Mouse (Mus musculus) lung, postnatal 0 days (tissue): ENCODE measurements at regions not wholly inside any gene's neighbourhood (a gene's known extent, or its start where the extent isn't known, plus 50 kb on each side); places are given as distances from the start of the nearest gene placed in this dataset.

Source experiments
- ATAC-seq: fragments of 200-750 bp; cut with Nextera tagmentation; 2 replicates; pipeline ENCODE4 v1.8.0; 2017; ENCODE audit warnings: moderate library complexity
- DNase-seq: peaks from one replicate; pipeline ENCODE4 v3.0.0-alpha.2; 2016; ENCODE audit warnings: low spot score
- H3K27ac ChIP-seq: fragments of 300-500 bp; sonication (generic); 2 replicates; pipeline ENCODE4 v1.5.1; 2014; ENCODE audit warnings: antibody characterized with exemption, mild to moderate bottlenecking, low read length, mixed read lengths
- H3K27me3 ChIP-seq: fragments of 300-500 bp; sonication (generic); replicated peaks from 2 replicates; pipeline ENCODE4 v1.6.1; 2014; ENCODE audit warnings: low read length, mixed read lengths; ENCODE audit not compliant: insufficient read depth
- H3K36me3 ChIP-seq: fragments of 300-500 bp; sonication (generic); 2 replicates; pipeline ENCODE4 v1.6.1; 2014; ENCODE audit warnings: low read length, mixed read lengths; ENCODE audit not compliant: insufficient read depth
- H3K4me1 ChIP-seq: fragments of 300-500 bp; sonication (generic); 2 replicates; pipeline ENCODE4 v1.6.1; 2014; ENCODE audit warnings: antibody characterized with exemption, low read depth, low read length, mixed read lengths; ENCODE audit not compliant: insufficient read depth
- H3K4me2 ChIP-seq: fragments of 300-500 bp; sonication (generic); replicated peaks from 2 replicates; pipeline ENCODE4 v1.6.1; 2014; ENCODE audit warnings: low read depth, mild to moderate bottlenecking, low read length, moderate library complexity, mixed read lengths
- H3K4me3 ChIP-seq: fragments of 300-500 bp; sonication (generic); 2 replicates; pipeline ENCODE4 v1.5.1; 2014; ENCODE audit warnings: low read depth, low read length
- H3K9ac ChIP-seq: fragments of 300-500 bp; sonication (generic); replicated peaks from 2 replicates; pipeline ENCODE4 v1.6.1; 2014; ENCODE audit warnings: low read depth, mild to moderate bottlenecking
- H3K9me3 ChIP-seq: fragments of 300-500 bp; sonication (generic); 2 replicates; pipeline ENCODE4 v1.6.1; 2016; ENCODE audit warnings: low read length, mixed read lengths
- CTCF ChIP-seq: IDR thresholded peaks from 2 replicates; pipeline ENCODE4 v1.5.1; 2016; ENCODE audit warnings: antibody characterized with exemption, mild to moderate bottlenecking
- EP300 ChIP-seq: IDR thresholded peaks from 2 replicates; pipeline ENCODE4 v1.6.1; 2016; ENCODE audit warnings: antibody characterized with exemption, mild to moderate bottlenecking, control low read depth
- WGBS: fragments of 180-500 bp; shearing (Covaris S2); extraction: QIAGEN DNeasy Blood & Tissue Kit; methylation state at CpG from one replicate; pipeline ENCODE4 v1.1.7; 2014; 5-methylcytosine and 5-hydroxymethylcytosine counted together

GRCm38 (mm10) chr2:92770098-92770497 is 144.8 kb upstream of the Syt13 start:
- 76% methylated on average over 5 of the region's 5 CpGs for WGBS

DNA sequence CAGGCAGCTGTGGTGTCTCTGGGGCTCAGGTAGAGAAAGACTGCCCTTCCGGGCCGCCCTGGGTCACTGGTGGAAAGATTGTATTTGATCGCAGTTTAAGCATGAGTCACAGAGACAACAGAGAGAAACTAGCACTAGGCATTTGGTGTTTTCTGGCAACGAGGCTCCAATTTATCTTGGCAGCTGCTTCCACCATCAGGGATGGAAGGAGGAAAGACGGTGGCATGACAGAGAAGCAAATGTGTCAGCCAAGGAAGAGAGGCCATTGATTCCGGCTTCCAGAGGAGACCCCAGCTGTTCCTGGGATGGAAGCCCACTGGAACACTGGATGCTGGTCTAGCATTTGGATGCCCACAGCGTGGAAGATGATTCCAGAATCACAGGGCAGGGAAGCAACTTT is 142.3 kb upstream of the Syt13 start:
- no peak overlapping the region for H3K4me2 ChIP-seq
- no peak overlapping the region for H3K9ac ChIP-seq
- no peaks in the 10 kb centered on the region for H3K4me1 ChIP-seq
- DNase-seq: no peak
- H3K27ac ChIP-seq: no peak overlapping the region
- no peak for ATAC-seq
- TF ChIP-seq EP300 (no peak), CTCF (no peak)
- 63% methylated on average over 7 of the region's 7 CpGs for WGBS
- H3K4me3 ChIP-seq: no peak overlapping the region
- H3K9me3 ChIP-seq: no peaks in the 10 kb centered on the region
- H3K27me3 ChIP-seq: no peaks in the 10 kb centered on the region
- H3K36me3 ChIP-seq: no peaks in the 10 kb centered on the region

More at GRCm38 (mm10) chr2:92770098-92770497, 144.8 kb upstream of the Syt13 start:
- no peak overlapping the region for H3K27ac ChIP-seq
- TF ChIP-seq EP300 (no peak), CTCF (no peak)
- no peak overlapping the region for H3K4me2 ChIP-seq
- ATAC-seq: no peak
- no peak overlapping the region for H3K4me3 ChIP-seq
- DNase-seq: no peak
- no peaks in the 10 kb centered on the region for H3K4me1 ChIP-seq
- H3K36me3 ChIP-seq: no peaks in the 10 kb centered on the region
- H3K9ac ChIP-seq: no peak overlapping the region
- no peaks in the 10 kb centered on the region for H3K27me3 ChIP-seq
- H3K9me3 ChIP-seq: no peaks in the 10 kb centered on the region

DNA sequence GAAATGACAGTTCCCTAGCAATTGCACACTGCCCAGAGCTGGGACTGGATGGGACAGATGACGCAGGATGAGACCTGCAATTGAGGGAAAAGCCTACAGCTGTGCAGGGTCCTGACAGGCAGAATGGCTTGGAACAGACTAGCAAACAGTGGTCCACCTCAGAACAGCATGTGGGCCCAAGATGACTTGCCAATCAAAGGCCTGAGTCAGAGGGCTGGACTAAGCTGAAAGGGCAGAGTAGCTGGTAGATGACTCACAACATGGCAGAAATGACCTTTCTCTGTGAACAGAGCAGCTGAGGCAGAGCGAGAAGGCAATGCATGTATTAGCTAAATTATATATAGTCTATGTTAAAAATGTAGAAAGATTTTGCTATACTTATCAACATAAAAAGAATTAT is 138.4 kb upstream of the Syt13 start:
- Histone ChIP-seq H3K27ac (no peak overlapping the region), H3K9ac (no peak overlapping the region), H3K4me2 (no peak overlapping the region), H3K36me3 (no peaks in the 10 kb centered on the region), H3K4me3 (no peak overlapping the region), H3K27me3 (no peaks in the 10 kb centered on the region), H3K4me1 (no peaks in the 10 kb centered on the region), H3K9me3 (no peaks in the 10 kb centered on the region)
- TF ChIP-seq CTCF: no peak
- TF ChIP-seq EP300: no peak
- DNase-seq (no peak), ATAC-seq (no peak)
- 94% methylated on average over 2 of the region's 2 CpGs for WGBS

DNA sequence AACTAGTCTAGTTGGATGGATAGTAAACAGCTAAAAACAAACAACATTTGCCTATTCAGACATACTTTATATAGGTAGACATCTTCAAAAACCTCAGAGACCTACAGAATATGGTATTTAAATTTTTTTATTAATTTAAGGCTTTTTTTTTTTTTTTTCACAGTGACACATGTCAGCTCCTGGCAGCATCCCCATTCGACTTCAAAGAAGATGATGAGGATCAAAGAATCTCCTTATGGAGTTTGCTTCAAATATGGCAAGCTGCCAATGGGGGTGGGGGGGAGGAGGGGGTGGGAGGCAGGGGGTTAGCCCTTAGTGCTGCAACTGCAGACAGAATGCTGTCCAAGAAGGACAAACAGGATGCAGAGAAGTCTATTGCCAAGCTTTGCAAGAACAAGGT is 135.8 kb upstream of the Syt13 start:
- no peak for ATAC-seq
- TF ChIP-seq EP300 (no peak), CTCF (no peak)

GRCm38 (mm10) chr2:92780021-92780420 is 134.9 kb upstream of the Syt13 start:
- Histone ChIP-seq H3K9ac (no peak overlapping the region), H3K27me3 (no peaks in the 10 kb centered on the region), H3K27ac (no peak overlapping the region), H3K4me2 (no peak overlapping the region), H3K36me3 (no peaks in the 10 kb centered on the region), H3K4me1 (no peaks in the 10 kb centered on the region), H3K4me3 (no peak overlapping the region), H3K9me3 (no peaks in the 10 kb centered on the region)
- TF ChIP-seq CTCF: no peak
- TF ChIP-seq EP300: no peak
- no peak for DNase-seq
- 67% methylated on average over 1 of the region's 1 CpGs for WGBS
- no peak for ATAC-seq

More for the DNA sequence above, 135.8 kb upstream of the Syt13 start:
- H3K9ac ChIP-seq: no peak overlapping the region
- no peaks in the 10 kb centered on the region for H3K9me3 ChIP-seq
- no peak overlapping the region for H3K27ac ChIP-seq
- no peaks in the 10 kb centered on the region for H3K36me3 ChIP-seq
- no peaks in the 10 kb centered on the region for H3K4me1 ChIP-seq
- no peak for DNase-seq
- H3K4me3 ChIP-seq: no peak overlapping the region
- no peaks in the 10 kb centered on the region for H3K27me3 ChIP-seq
- H3K4me2 ChIP-seq: no peak overlapping the region
- WGBS: 15% methylated on average over 1 of the region's 1 CpGs

DNA sequence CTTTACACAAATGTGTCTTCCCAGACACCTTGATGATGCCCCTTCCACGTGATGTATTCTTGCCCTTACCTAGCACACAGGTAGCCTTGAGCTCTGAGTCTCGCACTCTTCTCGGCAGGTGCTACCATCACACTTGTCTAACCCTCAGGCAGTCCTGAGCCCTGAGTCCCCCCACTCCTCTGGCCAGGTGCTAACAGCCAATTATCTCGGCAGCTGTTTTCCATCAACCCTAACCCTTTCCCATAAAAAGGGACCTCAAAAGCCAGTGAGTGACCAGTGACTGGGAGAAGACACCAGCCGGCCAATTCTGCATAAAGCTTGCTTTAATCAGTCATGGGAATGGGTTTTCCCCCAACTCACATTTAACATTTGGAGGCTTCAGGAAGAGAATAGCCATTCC is 133.4 kb upstream of the Syt13 start:
- H3K9me3 ChIP-seq: no peaks in the 10 kb centered on the region
- no peaks in the 10 kb centered on the region for H3K27me3 ChIP-seq
- no peak overlapping the region for H3K27ac ChIP-seq
- no peak overlapping the region for H3K4me2 ChIP-seq
- DNase-seq: no peak
- no peak for TF ChIP-seq EP300
- no peak for TF ChIP-seq CTCF
- ATAC-seq: no peak
- no peak overlapping the region for H3K4me3 ChIP-seq
- no peaks in the 10 kb centered on the region for H3K4me1 ChIP-seq
- no peaks in the 10 kb centered on the region for H3K36me3 ChIP-seq
- H3K9ac ChIP-seq: no peak overlapping the region
- WGBS: 66% methylated on average over 5 of the region's 5 CpGs

DNA sequence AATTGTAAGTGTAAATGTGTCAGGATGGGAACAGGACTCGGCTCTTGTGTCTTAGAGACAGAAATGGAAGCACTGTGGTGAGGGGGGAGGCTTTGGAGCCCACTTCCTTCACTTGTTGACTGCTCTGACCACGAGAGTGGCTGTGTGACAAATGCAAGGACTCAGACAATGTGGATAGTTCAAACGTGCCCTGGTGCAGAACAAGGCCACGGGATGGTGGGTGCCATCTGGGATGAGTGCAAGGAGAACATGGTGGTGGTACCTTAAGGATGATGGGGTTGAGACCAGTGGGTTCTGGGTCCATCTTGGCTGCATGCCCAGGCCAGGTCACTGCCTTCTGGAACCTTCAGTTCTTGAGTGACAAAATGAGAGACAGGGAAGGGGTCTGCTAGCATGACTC is 132.3 kb upstream of the Syt13 start:
- no peak for TF ChIP-seq EP300
- no peak for TF ChIP-seq CTCF
- 50% methylated on average over 4 of the region's 4 CpGs for WGBS
- no peak for DNase-seq
- H3K27me3 ChIP-seq: no peaks in the 10 kb centered on the region
- H3K36me3 ChIP-seq: no peaks in the 10 kb centered on the region
- H3K9ac ChIP-seq: no peak overlapping the region
- H3K4me3 ChIP-seq: no peak overlapping the region
- no peaks in the 10 kb centered on the region for H3K9me3 ChIP-seq
- H3K4me2 ChIP-seq: no peak overlapping the region
- no peak for ATAC-seq
- H3K4me1 ChIP-seq: no peaks in the 10 kb centered on the region
- H3K27ac ChIP-seq: no peak overlapping the region
